Mouse (Mus musculus) monocyte, adult 59 days (primary cell): ENCODE results near the gene Gm3468. TPM values are rescaled to one million over a fixed set of nuclear protein-coding genes. Genes with fewer than 3 reads are reported as not detected.

Experiments used
- total RNA-seq, 2 experiments: library from RNA; stranded (reverse); gene quantifications; one replicate each; pipeline ENCODE4 v1.2.4; 2023

Gene Gm3468
- not detected for total RNA-seq

GRCm38 (mm10) chr14:6108272-6108925 lies at the start of gene Gm3468:
TSS of gene Gm3468 (minus strand) at chr14:6108665.

GRCm38 (mm10) chr14:6125707-6126106 lies 17.2 kb upstream of the Gm3468 start, which contains the start of gene Gm3476:
TSS of gene Gm3476 (minus strand) at chr14:6125807.

GRCm38 (mm10) chr14:6093842-6094241 lies 14.6 kb downstream of the Gm3468 start, which contains the start of gene Gm8206:
TSS of gene Gm8206 (minus strand) at chr14:6093942.

GRCm38 (mm10) chr14:6058167-6058566 lies 50.3 kb downstream of the Gm3468 start, which contains the start of gene Gm6337:
TSS of gene Gm6337 (minus strand) at chr14:6058267.

Other genes with a start within 250 kb of the Gm3468 start
- not detected for gene Gm8237, start 228.3 kb downstream of the Gm3468 start, total RNA-seq
- not detected for gene Gm3248, start 146.9 kb downstream of the Gm3468 start, total RNA-seq
- not detected for gene Gm3453, start 129.5 kb downstream of the Gm3468 start, total RNA-seq
- not detected for gene Gm6337, start 50.4 kb downstream of the Gm3468 start, total RNA-seq
- not detected for gene Gm8206, start 14.7 kb downstream of the Gm3468 start, total RNA-seq
- gene Gm3476, start 17.1 kb upstream of the Gm3468 start, total RNA-seq = not detected
- not detected for gene Gm21560, start 110.6 kb upstream of the Gm3468 start, total RNA-seq
- not detected for gene Gm3411, start 178.6 kb upstream of the Gm3468 start, total RNA-seq
- not detected for gene Gm21103, start 196.2 kb upstream of the Gm3468 start, total RNA-seq
- gene Gm3618, start 235.0 kb upstream of the Gm3468 start, total RNA-seq = not detected